Mouse (Mus musculus) stomach, embryonic 16.5 days (tissue): ENCODE measurements at regions not wholly inside any gene's neighbourhood (a gene's known extent, or its start where the extent isn't known, plus 50 kb on each side); places are given as distances from the start of the nearest gene placed in this dataset.

Experiments
- ATAC-seq: fragments of 200-750 bp; cut with Nextera tagmentation; 2 replicates; pipeline ENCODE4 v1.8.0; 2017; ENCODE audit warnings: moderate number of reproducible peaks, moderate TSS enrichment; ENCODE audit not compliant: insufficient read depth, low FRiP score
- H3K27ac ChIP-seq: fragments of 300-500 bp; sonication (generic); 2 replicates; pipeline ENCODE4 v1.5.1; 2014; ENCODE audit warnings: low read length
- H3K27me3 ChIP-seq: fragments of 300-500 bp; sonication (generic); 2 replicates; pipeline ENCODE4 v1.6.1; 2014; ENCODE audit warnings: low read length, control low read depth, mixed read lengths; ENCODE audit not compliant: control insufficient read depth, insufficient read depth
- H3K36me3 ChIP-seq: fragments of 300-500 bp; sonication (generic); 2 replicates; pipeline ENCODE4 v1.6.1; 2014; ENCODE audit warnings: low read length; ENCODE audit not compliant: control insufficient read depth, insufficient read depth
- H3K4me1 ChIP-seq: fragments of 300-500 bp; sonication (generic); 2 replicates; pipeline ENCODE4 v1.6.1; 2014; ENCODE audit warnings: low read length, control low read depth, mixed read lengths; ENCODE audit not compliant: control insufficient read depth, insufficient read depth
- H3K4me2 ChIP-seq: fragments of 300-500 bp; sonication (generic); 2 replicates; pipeline ENCODE4 v1.6.1; 2014; ENCODE audit warnings: low read depth, low read length, mixed read lengths
- H3K4me3 ChIP-seq: fragments of 300-500 bp; sonication (generic); replicated peaks from 2 replicates; pipeline ENCODE4 v1.5.1; 2014; ENCODE audit warnings: mild to moderate bottlenecking, low read length
- H3K9ac ChIP-seq: fragments of 300-500 bp; sonication (generic); 2 replicates; pipeline ENCODE4 v1.6.1; 2014; ENCODE audit warnings: low read length
- H3K9me3 ChIP-seq: fragments of 300-500 bp; sonication (generic); replicated peaks from 2 replicates; pipeline ENCODE4 v1.6.1; 2016; ENCODE audit warnings: low read length, control low read depth; ENCODE audit not compliant: control insufficient read depth
- whole genome bisulfite sequencing: fragments of 180-500 bp; shearing (Covaris S2); extraction: QIAGEN DNeasy Blood & Tissue Kit; methylation state at CpG from one replicate; pipeline ENCODE4 v1.1.7; 2014; 5-methylcytosine and 5-hydroxymethylcytosine counted together

DNA sequence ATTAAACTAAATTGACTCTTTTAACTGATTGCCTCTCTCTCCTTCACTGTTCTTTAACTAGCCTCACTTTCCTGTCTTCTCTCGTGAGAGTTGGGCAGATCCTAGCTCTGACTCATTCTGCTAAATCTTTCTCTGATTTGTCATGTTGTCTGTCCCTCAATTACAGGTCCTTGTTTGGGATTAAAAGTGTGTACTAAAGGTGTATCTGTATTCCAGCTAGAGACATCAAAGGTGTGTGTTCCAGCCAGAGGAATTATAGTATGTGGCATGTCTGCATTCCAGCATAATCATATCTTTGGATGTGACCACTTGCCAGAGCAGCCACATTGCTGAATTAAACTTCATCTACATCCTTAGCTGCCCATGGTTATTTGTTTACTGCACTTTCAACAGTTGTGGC lies 167.5 kb upstream of the Fam83b start:
- Histone ChIP-seq H3K4me3 (no peak overlapping the region), H3K36me3 (no peaks in the 10 kb centered on the region), H3K4me2 (no peak overlapping the region), H3K27ac (no peak overlapping the region), H3K4me1 (no peaks in the 10 kb centered on the region), H3K27me3 (no peaks in the 10 kb centered on the region), H3K9me3 (no peaks in the 10 kb centered on the region), H3K9ac (no peak overlapping the region)
- no peak for ATAC-seq
- 46% methylated on average over 1 of the region's 1 CpGs for WGBS

GRCm38 (mm10) chr9:76733812-76734211 lies 166.9 kb upstream of the Fam83b start:
- Histone ChIP-seq H3K27ac (no peak overlapping the region), H3K9me3 (no peaks in the 10 kb centered on the region), H3K4me1 (no peaks in the 10 kb centered on the region), H3K27me3 (no peaks in the 10 kb centered on the region), H3K9ac (no peak overlapping the region), H3K36me3 (no peaks in the 10 kb centered on the region), H3K4me2 (no peak overlapping the region), H3K4me3 (no peak overlapping the region)
- no peak for ATAC-seq

GRCm38 (mm10) chr9:76722881-76723280 lies 156.0 kb upstream of the Fam83b start:
- H3K4me3 ChIP-seq = no peak overlapping the region
- H3K27ac ChIP-seq = no peak overlapping the region
- H3K4me1 ChIP-seq = no peaks in the 10 kb centered on the region
- no peaks in the 10 kb centered on the region for H3K27me3 ChIP-seq
- H3K9ac ChIP-seq = no peak overlapping the region
- WGBS = 85% methylated on average over 3 of the region's 3 CpGs
- no peak for ATAC-seq
- H3K4me2 ChIP-seq = no peak overlapping the region
- H3K9me3 ChIP-seq = no peaks in the 10 kb centered on the region
- H3K36me3 ChIP-seq = no peaks in the 10 kb centered on the region

GRCm38 (mm10) chr9:76715852-76716251 lies 148.9 kb upstream of the Fam83b start:
- WGBS = 63% methylated on average over 1 of the region's 1 CpGs
- Histone ChIP-seq H3K4me3 (no peak overlapping the region), H3K4me1 (no peaks in the 10 kb centered on the region), H3K9me3 (no peaks in the 10 kb centered on the region), H3K27me3 (no peaks in the 10 kb centered on the region), H3K27ac (no peak overlapping the region), H3K36me3 (no peaks in the 10 kb centered on the region), H3K4me2 (no peak overlapping the region), H3K9ac (no peak overlapping the region)
- ATAC-seq = no peak

GRCm38 (mm10) chr9:76706451-76706850 lies 139.5 kb upstream of the Fam83b start:
- ATAC-seq = no peak
- no peak overlapping the region for H3K4me3 ChIP-seq
- no peak overlapping the region for H3K9ac ChIP-seq
- no peaks in the 10 kb centered on the region for H3K36me3 ChIP-seq
- no peaks in the 10 kb centered on the region for H3K4me1 ChIP-seq
- H3K27me3 ChIP-seq = no peaks in the 10 kb centered on the region
- H3K9me3 ChIP-seq = no peaks in the 10 kb centered on the region
- WGBS = 29% methylated on average over 1 of the region's 1 CpGs
- H3K4me2 ChIP-seq = no peak overlapping the region
- no peak overlapping the region for H3K27ac ChIP-seq

- 50% methylated on average over 5 of the region's 5 CpGs for WGBS
Measured at GRCm38 (mm10) chr9:76705786-76706185, 138.9 kb upstream of the Fam83b start.

DNA sequence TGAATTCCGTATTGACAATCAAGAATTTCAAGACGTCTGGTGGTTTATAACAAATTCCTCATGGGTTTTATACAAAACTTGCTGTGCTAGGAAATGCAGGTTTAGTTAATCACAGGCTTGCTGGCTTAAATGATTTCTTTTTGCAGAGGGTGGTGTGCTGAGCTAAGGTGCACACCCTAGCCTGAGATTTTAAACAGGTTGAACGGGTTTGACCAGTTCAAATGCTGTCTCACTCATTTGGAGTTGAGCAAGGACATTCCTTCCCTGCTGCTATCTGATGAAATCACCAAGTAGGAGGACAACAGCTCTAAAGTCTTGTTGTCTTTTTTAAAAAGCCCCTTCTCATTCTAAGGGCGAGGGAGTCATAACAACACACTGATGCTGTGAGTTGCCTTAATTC lies 128.6 kb upstream of the Fam83b start:
- no peaks in the 10 kb centered on the region for H3K4me1 ChIP-seq
- H3K27ac ChIP-seq = peak overlapping the region; percentile 38; the same call in 1 of the 2 replicates
- H3K4me3 ChIP-seq = no peak overlapping the region
- no peaks in the 10 kb centered on the region for H3K9me3 ChIP-seq
- H3K9ac ChIP-seq = no peak overlapping the region
- no peaks in the 10 kb centered on the region for H3K36me3 ChIP-seq
- H3K27me3 ChIP-seq = no peaks in the 10 kb centered on the region
- no peak overlapping the region for H3K4me2 ChIP-seq
- peak; percentile 74; the same call in 1 of the 2 replicates for ATAC-seq
- 51% methylated on average over 4 of the region's 4 CpGs for WGBS

More at GRCm38 (mm10) chr9:76705786-76706185, 138.9 kb upstream of the Fam83b start:
- H3K36me3 ChIP-seq = no peaks in the 10 kb centered on the region
- no peak overlapping the region for H3K27ac ChIP-seq
- H3K4me3 ChIP-seq = no peak overlapping the region
- H3K4me2 ChIP-seq = no peak overlapping the region
- H3K27me3 ChIP-seq = no peaks in the 10 kb centered on the region
- ATAC-seq = no peak
- H3K4me1 ChIP-seq = no peaks in the 10 kb centered on the region
- no peaks in the 10 kb centered on the region for H3K9me3 ChIP-seq
- H3K9ac ChIP-seq = no peak overlapping the region

GRCm38 (mm10) chr9:76692976-76693375 lies 126.1 kb upstream of the Fam83b start:
- WGBS = 61% methylated on average over 4 of the region's 4 CpGs
- ATAC-seq = no peak
- Histone ChIP-seq H3K9ac (no peak overlapping the region), H3K36me3 (no peaks in the 10 kb centered on the region), H3K4me3 (no peak overlapping the region), H3K27me3 (no peaks in the 10 kb centered on the region), H3K27ac (no peak overlapping the region), H3K9me3 (no peaks in the 10 kb centered on the region), H3K4me1 (no peaks in the 10 kb centered on the region), H3K4me2 (no peak overlapping the region)

GRCm38 (mm10) chr9:76660848-76661247 lies 93.9 kb upstream of the Fam83b start:
- 20% methylated on average over 3 of the region's 3 CpGs for WGBS
- H3K4me2 ChIP-seq = no peak overlapping the region
- no peak overlapping the region for H3K27ac ChIP-seq
- no peak for ATAC-seq
- H3K4me3 ChIP-seq = no peak overlapping the region
- no peaks in the 10 kb centered on the region for H3K9me3 ChIP-seq
- no peaks in the 10 kb centered on the region for H3K36me3 ChIP-seq
- H3K27me3 ChIP-seq = no peaks in the 10 kb centered on the region
- H3K9ac ChIP-seq = no peak overlapping the region
- H3K4me1 ChIP-seq = no peaks in the 10 kb centered on the region

DNA sequence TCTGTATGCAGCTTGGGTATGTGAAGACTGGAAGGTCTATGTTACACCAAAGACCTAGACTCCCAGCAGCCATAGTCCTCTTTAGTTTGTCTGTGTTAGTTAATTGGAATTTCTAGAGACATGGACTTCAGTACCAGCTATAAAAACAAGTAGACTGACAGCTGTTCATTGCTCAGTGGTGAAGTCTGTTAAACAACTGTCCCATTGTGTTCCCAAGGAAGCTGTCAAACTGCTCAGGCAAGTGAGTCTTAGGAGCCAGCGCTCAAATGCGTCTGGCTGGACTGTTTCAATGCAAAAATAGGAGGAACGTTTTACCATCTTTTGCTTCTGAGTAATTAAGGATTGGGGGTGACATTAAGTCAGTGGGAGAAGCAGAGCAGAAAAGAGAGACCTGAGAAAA lies 92.9 kb upstream of the Fam83b start:
- Histone ChIP-seq H3K9me3 (no peaks in the 10 kb centered on the region), H3K27me3 (no peaks in the 10 kb centered on the region), H3K27ac (no peak overlapping the region), H3K4me3 (no peak overlapping the region), H3K9ac (no peak overlapping the region), H3K4me1 (no peaks in the 10 kb centered on the region), H3K36me3 (no peaks in the 10 kb centered on the region), H3K4me2 (no peak overlapping the region)
- ATAC-seq = no peak
- 45% methylated on average over 3 of the region's 3 CpGs for WGBS
